22 mouse cellular contexts compared by ENCODE assay signal in the genomic region with DNA sequence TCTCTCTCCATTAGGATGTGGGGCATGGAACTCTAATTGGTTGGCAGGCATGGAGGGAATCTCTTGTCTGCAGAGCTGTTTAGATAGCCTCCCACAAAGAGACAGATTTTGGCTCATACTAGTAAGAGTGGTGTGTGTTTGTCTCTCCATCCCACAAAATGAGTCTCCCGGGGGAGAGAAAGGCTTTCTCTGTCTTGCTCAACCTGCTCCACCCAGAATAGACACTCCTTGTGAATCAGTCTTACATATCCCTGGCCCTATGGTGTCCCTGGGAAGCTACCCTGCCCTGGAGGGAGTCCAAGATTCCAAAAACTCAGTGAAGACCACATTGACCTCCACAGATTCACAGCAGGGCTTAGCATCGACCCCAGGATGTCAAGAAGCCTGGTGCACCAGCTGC. TPM values are rescaled to one million over a fixed set of nuclear protein-coding genes. Genes with fewer than 3 reads are reported as not detected.
DNase-seq lines count a peak whose midpoint lies in the region; ATAC-seq and TF ChIP-seq lines count a peak whose summit lies in the region.
"Had no signal": no experiment of that assay in that cellular context is flagged by ENCODE, and none has a peak within 500 bp of the region (broad histone marks: within the 10 kb centered on the region; RNA-seq: fewer than 3 reads in every experiment).

No protein-coding gene starts in this region.

- no peak for ATAC-seq in liver, embryonic 11.5 days (replicated peaks; ENCODE audit: low FRiP score)
- no peak for ATAC-seq in liver, postnatal 0 days
- ATAC-seq: forebrain, embryonic 16.5 days; inflammation-experienced regulatory T-cells, adult 6 months had no signal

- no peak overlapping the region for H3K27ac ChIP-seq in liver, embryonic 11.5 days (ENCODE audit: low read depth, low read length)
- H3K27ac ChIP-seq in embryonic facial prominence, embryonic 10.5 days (replicated peaks): peak overlapping the region; percentile 97; the same call in 1 of the 2 replicates
- peak overlapping the region; percentile 78; the same call in 1 of the 2 replicates for H3K27ac ChIP-seq in liver, postnatal 0 days (ENCODE audit: low read depth)
- H3K27ac ChIP-seq: heart, adult 2 months; hindbrain, embryonic 13.5 days; midbrain, embryonic 12.5 days had no signal

- H3K36me3 ChIP-seq in liver, embryonic 11.5 days (ENCODE audit: control insufficient read depth, insufficient read depth, low read length): peaks cover 5% of the 10 kb centered on the region
- H3K36me3 ChIP-seq in embryonic facial prominence, embryonic 10.5 days (replicated peaks): peaks cover 24% of the 10 kb centered on the region
- H3K36me3 ChIP-seq in liver, postnatal 0 days (replicated peaks; ENCODE audit: insufficient read depth, low read length): peaks cover 13% of the 10 kb centered on the region

- H3K4me3 ChIP-seq in liver, embryonic 11.5 days (ENCODE audit: low read depth, low read length): 0 out of 2 replicates have a peak overlapping the region, but pooled peaks have one; percentile 86
- no peak overlapping the region for H3K4me3 ChIP-seq in embryonic facial prominence, embryonic 10.5 days
- H3K4me3 ChIP-seq in liver, postnatal 0 days (ENCODE audit: low read depth, low read length): no peak overlapping the region
- H3K4me3 ChIP-seq: heart, adult 2 months; hindbrain, embryonic 13.5 days; midbrain, embryonic 12.5 days had no signal

- no peak for TF ChIP-seq CTCF in liver, postnatal 0 days (IDR thresholded peaks at IDR 0.05; ENCODE audit: low read depth)

- H3K9ac ChIP-seq in liver, embryonic 11.5 days (ENCODE audit: low read depth, low read length): no peak overlapping the region
- H3K9ac ChIP-seq in liver, postnatal 0 days (replicated peaks): no peak overlapping the region
- H3K9ac ChIP-seq: hindbrain, embryonic 13.5 days; midbrain, embryonic 12.5 days had no signal

- intact Hi-C loops in gastrocnemius, postnatal 14 days (cut with DNase I; ENCODE audit: low total_unique reads): no loop called here

- peak overlapping the region; percentile 3; the same call in 1 of the 2 replicates for H3K4me2 ChIP-seq in liver, embryonic 11.5 days
- no peak overlapping the region for H3K4me2 ChIP-seq in liver, postnatal 0 days (ENCODE audit: low read depth, low read length)

- H3K27me3 ChIP-seq in liver, embryonic 11.5 days (replicated peaks; ENCODE audit: control insufficient read depth, insufficient read depth, low read length): no peaks in the 10 kb centered on the region
- H3K27me3 ChIP-seq in embryonic facial prominence, embryonic 10.5 days (replicated peaks; ENCODE audit: low read depth, poor library complexity, severe bottlenecking): peaks cover 7% of the 10 kb centered on the region; the same call in 1 of the 2 replicates
- H3K27me3 ChIP-seq in liver, postnatal 0 days (ENCODE audit: insufficient read depth, low read length): no peaks in the 10 kb centered on the region
- H3K27me3 ChIP-seq: hindbrain, embryonic 13.5 days; lung, embryonic 15.5 days had no signal

- TF ChIP-seq EP300 in liver, postnatal 0 days (IDR thresholded peaks at IDR 0.05; ENCODE audit: low read depth): no peak

- H3K4me1 ChIP-seq in liver, embryonic 11.5 days (replicated peaks; ENCODE audit: control insufficient read depth, insufficient read depth, low read length): peaks cover 28% of the 10 kb centered on the region
- peaks cover 56% of the 10 kb centered on the region for H3K4me1 ChIP-seq in embryonic facial prominence, embryonic 10.5 days
- peaks cover 49% of the 10 kb centered on the region for H3K4me1 ChIP-seq in liver, postnatal 0 days (ENCODE audit: insufficient read depth)

- peak; percentile 61 for DNase-seq in cerebellum, adult 11-12 months
- DNase-seq in cerebellum, adult 9-10 months: no peak
- DNase-seq in liver, embryonic 11.5 days (ENCODE audit: low spot score): no peak
- DNase-seq in liver: no peak
- no peak for DNase-seq in embryonic facial prominence, embryonic 10.5 days (ENCODE audit: low spot score)
- no peak for DNase-seq in liver, postnatal 0 days
- DNase-seq in kidney, adult 8-10 months: no peak
- DNase-seq in gastrocnemius, postnatal 14 days: no peak
- DNase-seq: adrenal gland, adult 2 months; cerebellum, adult 8-10 months; right cerebral cortex, postnatal 25 days had no signal

- 69% methylated on average over 2 of the region's 2 CpGs for WGBS in liver, embryonic 11.5 days
- WGBS in embryonic facial prominence, embryonic 10.5 days: 77% methylated on average over 2 of the region's 2 CpGs
- 65% methylated on average over 2 of the region's 2 CpGs for WGBS in liver, postnatal 0 days (ENCODE audit: insufficient replicate concordance)

- no peaks in the 10 kb centered on the region for H3K9me3 ChIP-seq in liver, embryonic 11.5 days (ENCODE audit: control insufficient read depth, low read length)
- H3K9me3 ChIP-seq in embryonic facial prominence, embryonic 10.5 days: no peaks in the 10 kb centered on the region
- no peaks in the 10 kb centered on the region for H3K9me3 ChIP-seq in liver, postnatal 0 days (ENCODE audit: low read length)
- H3K9me3 ChIP-seq: hindbrain, embryonic 13.5 days; lung, embryonic 15.5 days; midbrain, embryonic 12.5 days had no signal

RNA-seq across cellular contexts. Expression of a gene that starts 1.6 kb away (rescaled TPM):
- 276 and 285 TPM in 2 replicates for polyA plus RNA-seq in liver, embryonic 11.5 days (2014; fragmentation: Nextera tagmentation; extraction: Ambion mirVana)
- polyA plus RNA-seq in embryonic facial prominence, embryonic 10.5 days (2016; fragmentation: Nextera tagmentation; extraction: Ambion mirVana): 296 and 318 TPM in 2 replicates
- polyA plus RNA-seq in liver, postnatal 0 days (2015; fragmentation: Nextera tagmentation; extraction: Ambion mirVana): 97.7 and 97.9 TPM in 2 replicates
- total RNA-seq in gastrocnemius, postnatal 14 days (2021): 100 to 1,000 TPM; 110 TPM

RNA-seq across cellular contexts. Expression of a gene that starts 15.9 kb away (rescaled TPM):
- 0.32 and 0.39 TPM in 2 replicates for polyA plus RNA-seq in liver, embryonic 11.5 days (2014; fragmentation: Nextera tagmentation; extraction: Ambion mirVana)
- polyA plus RNA-seq in embryonic facial prominence, embryonic 10.5 days (2016; fragmentation: Nextera tagmentation; extraction: Ambion mirVana): not detected in 2 replicates
- 0.13 and 0.18 TPM in 2 replicates for polyA plus RNA-seq in liver, postnatal 0 days (2015; fragmentation: Nextera tagmentation; extraction: Ambion mirVana)
- not detected for total RNA-seq in gastrocnemius, postnatal 14 days (2021)
- total RNA-seq: adrenal gland, adult 2 months had no signal
- polyA plus RNA-seq: adrenal gland, adult 2 months; embryonic facial prominence, embryonic 11.5 days; forebrain, embryonic 16.5 days; hindbrain, embryonic 13.5 days; large intestine, adult 2 months; lung, embryonic 15.5 days; midbrain, embryonic 12.5 days; stomach, embryonic 16.5 days had no signal

RNA-seq across cellular contexts. Expression of a gene that starts 50.1 kb away (rescaled TPM):
- 3.1 and 4.3 TPM in 2 replicates for polyA plus RNA-seq in liver, embryonic 11.5 days (2014; fragmentation: Nextera tagmentation; extraction: Ambion mirVana)
- 14.6 and 15.8 TPM in 2 replicates for polyA plus RNA-seq in embryonic facial prominence, embryonic 10.5 days (2016; fragmentation: Nextera tagmentation; extraction: Ambion mirVana)
- polyA plus RNA-seq in liver, postnatal 0 days (2015; fragmentation: Nextera tagmentation; extraction: Ambion mirVana): 7.0 and 7.3 TPM in 2 replicates
- 1 to 10 TPM; 1.6 to 2.0 TPM for total RNA-seq in gastrocnemius, postnatal 14 days (2021)

RNA-seq across cellular contexts. Expression of a gene that starts 55.7 kb away (rescaled TPM):
- 9.9 and 20.9 TPM in 2 replicates for polyA plus RNA-seq in liver, embryonic 11.5 days (2014; fragmentation: Nextera tagmentation; extraction: Ambion mirVana)
- 0.57 TPM in 1 of 2 replicates, not detected in the other for polyA plus RNA-seq in embryonic facial prominence, embryonic 10.5 days (2016; fragmentation: Nextera tagmentation; extraction: Ambion mirVana)
- polyA plus RNA-seq in liver, postnatal 0 days (2015; fragmentation: Nextera tagmentation; extraction: Ambion mirVana): 0.66 and 7.2 TPM in 2 replicates
- total RNA-seq in gastrocnemius, postnatal 14 days (2021): 1,000 to 10,000 TPM in 1 of 2 experiments, 100 to 1,000 TPM in 1; 675 to 1,272 TPM
- total RNA-seq: adrenal gland, adult 2 months; common myeloid progenitor, adult 5-6 weeks had no signal
- polyA plus RNA-seq: adrenal gland, adult 2 months; macrophage had no signal
